Mouse (Mus musculus): ENCODE measurements around the gene Prtg.

Gene Prtg

DNA sequence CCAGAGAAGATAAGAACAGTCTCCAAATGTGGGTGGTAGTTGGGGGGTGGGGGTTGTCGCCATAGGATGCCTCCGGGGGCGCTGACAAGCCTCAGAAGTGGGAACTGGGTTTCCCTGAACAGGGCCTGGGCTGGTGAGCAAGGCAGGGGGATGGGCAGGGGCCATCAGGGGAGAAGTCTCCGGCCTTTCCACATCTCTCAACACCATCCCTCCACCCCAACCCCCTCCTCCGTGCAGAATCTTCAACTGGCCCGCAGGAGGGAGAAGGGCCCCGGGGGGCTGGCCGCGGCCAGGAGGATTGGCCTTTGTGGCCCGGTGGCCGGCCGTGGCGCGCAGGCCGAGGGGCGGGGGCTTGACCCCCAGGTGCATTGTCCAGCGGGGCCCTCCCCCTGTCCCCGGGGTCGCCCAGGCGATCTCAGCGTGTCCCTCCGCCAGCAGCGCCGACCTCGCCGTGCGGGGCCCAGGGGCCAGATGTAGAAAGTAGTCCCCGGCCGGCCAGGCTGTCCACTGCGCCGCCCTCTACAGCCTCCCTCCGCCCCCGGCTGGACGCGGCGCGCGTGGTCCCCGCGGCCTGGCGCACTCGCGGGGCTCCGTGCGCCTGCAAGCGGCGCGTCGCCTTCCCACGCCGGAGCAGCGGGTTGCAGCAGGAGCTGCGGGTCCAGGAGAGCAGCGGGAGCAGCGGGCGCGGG lies at the start of gene Prtg:
Gene Prtg, plus strand, starts transcription at position 144 of the 689 bp plus-strand sequence.
- ATAC-seq (ENCODE audit: low TSS enrichment) = peak; percentile 64

DNA sequence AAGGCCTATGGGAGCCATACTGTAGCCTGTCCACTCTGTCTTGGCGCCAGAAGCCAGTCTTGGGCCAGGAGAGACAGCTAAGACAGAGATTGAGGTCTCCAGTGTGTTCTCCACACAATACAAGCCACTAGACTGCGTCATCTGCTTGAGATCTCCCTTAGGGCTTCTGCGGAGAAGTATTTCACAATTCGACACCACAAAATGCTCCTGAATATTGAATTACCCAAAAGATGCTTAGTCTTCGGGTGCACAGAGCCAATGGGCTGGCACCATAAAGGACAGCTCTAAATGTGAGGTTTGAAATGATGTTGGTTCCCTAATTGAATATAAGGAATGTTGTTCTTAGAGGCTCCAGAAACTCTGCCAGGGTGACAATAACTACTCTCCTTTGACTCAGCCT lies 49.5 kb upstream of the Prtg start:
- ATAC-seq (ENCODE audit: low TSS enrichment) = no peak

GRCm38 (mm10) chr9:72758705-72759131 lies 48.0 kb upstream of the Prtg start:
- ATAC-seq (ENCODE audit: low TSS enrichment) = peak; percentile 87

- no peak for ATAC-seq (ENCODE audit: low TSS enrichment)
Measured at GRCm38 (mm10) chr9:72763050-72763718, 43.5 kb upstream of the Prtg start.

- peak; percentile 85 for ATAC-seq (ENCODE audit: low TSS enrichment)
Measured at GRCm38 (mm10) chr9:72766789-72767349, 39.8 kb upstream of the Prtg start.

- ATAC-seq (ENCODE audit: low TSS enrichment) = no peak
Measured at GRCm38 (mm10) chr9:72775022-72775421, 31.7 kb upstream of the Prtg start.

GRCm38 (mm10) chr9:72779004-72779403 lies 27.7 kb upstream of the Prtg start:
- ATAC-seq (ENCODE audit: low TSS enrichment) = no peak

DNA sequence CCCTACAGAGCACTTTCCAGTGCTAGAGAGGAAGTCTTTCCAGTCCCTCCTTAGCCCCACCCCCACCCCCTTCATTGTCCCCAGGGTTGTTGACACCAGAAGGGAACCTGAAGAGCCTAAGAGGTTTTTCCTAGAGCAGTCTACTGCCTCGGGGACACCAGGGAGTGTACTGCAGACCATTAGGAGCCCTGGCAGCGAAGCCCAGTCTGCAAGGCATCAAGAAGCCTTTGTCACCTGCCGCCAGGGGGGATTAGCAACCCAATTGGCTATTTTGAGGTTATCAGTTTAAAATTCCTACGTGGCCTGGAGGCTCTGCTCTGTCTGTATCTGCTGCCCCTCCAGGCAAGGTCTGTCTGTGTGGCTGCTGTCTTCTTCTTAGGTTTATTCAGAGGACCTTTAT lies 26.9 kb upstream of the Prtg start:
- ATAC-seq (ENCODE audit: low TSS enrichment) = no peak

DNA sequence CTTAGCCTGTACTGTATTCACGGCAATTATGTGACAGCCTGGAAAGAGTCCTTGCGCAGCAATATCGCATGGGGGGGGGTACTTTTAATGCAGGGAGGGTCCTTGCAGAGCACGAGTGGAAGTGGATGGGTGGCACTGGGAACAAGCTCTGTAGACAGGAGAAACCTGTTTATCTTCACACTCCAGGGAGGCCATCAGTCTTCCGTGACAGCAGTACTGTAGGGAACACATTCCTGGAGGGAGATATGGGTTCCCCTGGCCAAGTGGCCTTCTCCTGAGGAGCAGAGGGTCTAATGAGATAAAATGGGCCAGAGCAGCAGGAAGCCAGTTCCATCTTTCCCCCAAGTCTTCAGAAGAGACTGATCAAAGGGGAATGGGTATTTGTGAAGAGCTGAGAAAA lies 26.0 kb upstream of the Prtg start:
- ATAC-seq (ENCODE audit: low TSS enrichment) = no peak

DNA sequence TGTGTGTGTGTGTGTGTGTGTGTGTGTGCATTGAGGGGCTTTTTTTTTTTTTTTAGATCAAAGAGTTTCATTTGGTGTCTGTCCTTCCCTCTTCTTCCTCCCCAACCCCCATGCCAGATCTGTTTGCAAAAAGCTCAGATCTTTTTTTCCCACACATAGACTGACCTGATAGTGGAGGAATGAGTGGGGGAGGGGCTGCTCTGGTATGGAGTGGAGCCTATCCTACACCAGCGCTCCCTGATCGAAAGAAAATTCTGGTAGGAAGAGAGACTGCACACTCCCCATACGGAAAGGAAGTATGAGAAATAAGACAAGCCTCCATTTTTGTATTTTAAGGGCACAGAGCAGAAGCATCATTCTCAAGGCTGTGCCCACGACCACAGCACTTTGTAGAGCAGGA lies 25.2 kb upstream of the Prtg start:
- ATAC-seq (ENCODE audit: low TSS enrichment) = no peak

GRCm38 (mm10) chr9:72782121-72782520 lies 24.6 kb upstream of the Prtg start:
- no peak for ATAC-seq (ENCODE audit: low TSS enrichment)

DNA sequence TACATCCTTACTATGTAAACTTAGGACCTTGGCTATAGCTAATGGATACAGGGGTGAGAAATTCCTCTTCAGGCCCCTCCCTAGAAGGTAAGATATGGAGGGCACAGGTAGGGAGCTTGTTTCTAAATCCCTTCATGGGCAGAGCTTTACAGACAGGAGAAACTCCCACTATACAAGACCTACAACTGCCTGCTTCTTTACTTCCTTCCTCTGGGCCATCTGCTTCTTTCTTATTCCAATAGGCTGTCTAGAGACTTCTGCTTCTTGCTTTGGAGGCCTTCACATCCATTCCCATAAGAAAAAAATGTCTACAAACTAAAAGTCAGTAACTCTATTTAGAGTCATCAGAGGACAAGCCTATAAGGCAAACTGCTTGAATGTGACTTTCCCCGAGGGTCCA lies 18.9 kb upstream of the Prtg start:
- no peak for ATAC-seq (ENCODE audit: low TSS enrichment)

GRCm38 (mm10) chr9:72790530-72791212 lies 16.0 kb upstream of the Prtg start:
- ATAC-seq (ENCODE audit: low TSS enrichment) = no peak

DNA sequence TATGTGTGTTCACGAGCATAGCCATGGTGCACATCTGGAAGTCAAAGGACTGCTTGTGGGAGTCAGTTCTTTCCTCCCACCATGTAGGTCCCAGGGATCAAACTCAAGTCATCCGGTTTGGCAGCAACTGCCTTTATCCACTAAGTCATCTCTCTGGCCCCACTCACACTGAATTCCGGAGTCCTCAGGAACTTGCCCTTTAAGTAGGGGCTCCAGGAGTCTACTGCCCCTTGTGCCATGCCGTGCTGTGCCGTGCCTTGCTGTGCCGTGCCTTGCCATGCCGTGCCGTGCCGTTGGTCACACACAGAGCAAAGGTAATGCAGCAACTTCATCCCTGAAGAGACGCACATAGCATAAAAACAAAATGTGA lies 15.5 kb upstream of the Prtg start:
- no peak for ATAC-seq (ENCODE audit: low TSS enrichment)

- ATAC-seq (ENCODE audit: low TSS enrichment) = no peak
Measured at GRCm38 (mm10) chr9:72791681-72792080, 15.0 kb upstream of the Prtg start.

DNA sequence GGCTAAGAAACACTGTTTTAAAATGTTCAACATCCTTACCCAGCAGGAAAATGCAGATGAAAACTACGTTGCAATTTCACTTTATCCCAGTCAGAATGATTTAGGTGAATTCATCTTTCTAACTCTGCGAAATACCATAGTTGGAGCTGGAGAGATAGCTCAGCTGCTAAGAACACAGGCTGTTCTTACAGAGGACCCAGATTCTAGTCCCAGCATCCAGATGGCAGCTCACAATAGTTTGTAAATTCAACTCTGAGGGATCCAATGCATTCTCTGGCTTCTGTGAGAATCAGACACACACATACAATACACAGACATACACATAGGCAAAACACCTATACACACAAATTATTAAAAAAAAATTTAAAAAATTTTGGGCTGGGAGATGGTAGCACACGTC lies 11.4 kb upstream of the Prtg start:
- ATAC-seq (ENCODE audit: low TSS enrichment) = 0 out of 2 replicates have a peak, but pooled peaks have one; percentile 59

DNA sequence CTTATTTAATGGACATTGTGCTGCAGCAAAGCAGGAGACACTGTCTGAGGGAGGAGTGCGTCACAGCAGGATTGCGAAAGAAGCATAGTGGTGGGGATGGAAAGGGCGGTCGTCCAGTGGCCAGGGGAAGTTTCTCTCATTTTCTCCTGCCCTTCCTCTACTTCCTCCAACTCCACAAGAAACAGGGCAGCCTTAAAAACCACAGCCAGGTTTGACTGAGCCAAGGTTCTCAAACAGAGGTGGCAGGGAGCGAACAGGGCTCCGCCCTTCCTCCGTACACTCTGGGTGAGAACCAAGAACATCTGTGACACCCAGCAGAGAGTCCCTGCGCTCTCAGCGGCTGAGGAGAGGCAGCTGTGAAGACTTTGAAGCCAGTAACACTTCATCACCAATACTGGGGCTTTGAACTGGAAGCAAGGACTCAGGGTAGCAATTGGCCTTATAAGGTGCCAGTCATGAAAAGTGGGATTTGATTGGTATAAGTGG lies 9.5 kb upstream of the Prtg start:
- ATAC-seq (ENCODE audit: low TSS enrichment) = no peak

GRCm38 (mm10) chr9:72803280-72803679 lies 3.4 kb upstream of the Prtg start:
- no peak for ATAC-seq (ENCODE audit: low TSS enrichment)

DNA sequence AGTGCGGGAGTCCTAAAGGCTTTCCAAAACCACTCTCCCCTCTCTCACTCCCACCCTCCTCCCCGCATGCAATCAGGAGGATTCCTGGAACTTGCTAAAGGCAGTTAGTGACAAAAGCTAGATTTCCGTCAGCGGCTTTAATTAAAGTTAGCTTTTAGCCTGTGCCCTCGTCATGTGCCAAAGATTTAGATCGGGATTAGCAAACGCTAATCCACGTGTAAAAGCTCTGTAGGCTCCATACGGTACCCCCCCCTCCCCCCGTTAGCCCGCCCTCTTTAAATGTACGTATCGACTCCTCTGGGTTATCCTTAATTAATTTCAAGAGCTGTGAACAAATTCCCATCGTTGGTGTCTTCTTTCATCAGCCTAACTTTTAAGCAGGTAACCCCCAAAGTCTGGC lies 528 bp upstream of the Prtg start:
- ATAC-seq (ENCODE audit: low TSS enrichment) = no peak

- ATAC-seq (ENCODE audit: low TSS enrichment) = peak; percentile 68
Measured at GRCm38 (mm10) chr9:72807420-72808005, 839 bp downstream of the Prtg start.

DNA sequence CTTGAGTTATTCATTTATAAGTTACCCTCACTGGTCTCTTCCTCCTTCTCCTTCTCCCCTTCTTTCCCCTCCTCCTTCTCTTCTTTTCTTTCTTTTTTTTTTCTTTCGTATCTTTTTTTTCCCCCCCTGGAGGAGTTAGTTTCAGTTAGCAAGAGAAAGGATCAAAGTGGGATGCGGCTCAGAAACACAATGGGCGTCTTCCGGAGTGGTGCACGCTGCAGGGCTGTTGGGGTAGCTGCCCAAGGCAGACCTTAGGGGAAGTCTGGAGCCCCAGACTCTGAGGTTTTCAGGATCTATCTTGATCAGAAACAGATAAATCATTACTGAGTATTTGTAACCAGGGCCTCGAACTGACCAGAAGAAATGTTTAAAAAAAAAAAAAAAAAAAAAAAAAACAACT lies 1.5 kb downstream of the Prtg start:
- ATAC-seq (ENCODE audit: low TSS enrichment) = no peak

DNA sequence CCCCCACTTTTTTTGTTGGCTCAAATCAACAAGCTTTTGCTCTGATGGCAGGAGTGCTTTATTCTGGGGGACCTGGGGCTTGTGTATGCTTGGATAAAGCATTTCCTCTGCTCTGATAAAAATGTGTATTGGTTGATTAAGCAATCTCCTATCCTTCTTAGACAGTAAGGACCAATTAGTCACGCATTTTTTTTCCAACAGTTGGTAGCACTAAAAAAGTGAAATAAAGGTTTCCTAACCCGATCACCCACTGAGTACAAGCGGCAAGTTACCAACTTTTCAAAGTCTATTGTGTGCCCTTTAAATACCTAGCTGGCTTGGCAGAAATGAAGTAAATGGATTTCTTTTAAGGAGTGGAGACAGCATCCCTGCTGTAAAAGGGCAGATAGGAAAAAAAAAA lies 1.9 kb downstream of the Prtg start:
- no peak for ATAC-seq (ENCODE audit: low TSS enrichment)

Measured in frontal cortex, adult (tissue).